Mouse (Mus musculus) adipocyte (in vitro differentiated cells): ENCODE data around the gene Grk4.
A peak's percentile ranks its signal among the peaks of the same experiment; 100 is the strongest.

Experiments used
- DNase-seq: peaks from one replicate; pipeline ENCODE4 v3.0.0-alpha.2; 2016; ENCODE audit warnings: low spot score

The Grk4 gene

GRCm38 (mm10) chr5:34659686-34660590 is at the start of gene Grk4, which contains the start of gene Nop14:
Grk4 (plus strand) TSS chr5:34660379.
Nop14 (minus strand) TSS chr5:34660148.
- DNase-seq, result peak; percentile 100

- DNase-seq, result no peak
Measured at GRCm38 (mm10) chr5:34632996-34633395, 27.2 kb upstream of the Grk4 start.

- no peak for DNase-seq
Measured at GRCm38 (mm10) chr5:34633641-34634040, 26.5 kb upstream of the Grk4 start.

- no peak for DNase-seq
Measured at GRCm38 (mm10) chr5:34634746-34635400, 25.3 kb upstream of the Grk4 start.

GRCm38 (mm10) chr5:34635665-34636192 is 24.4 kb upstream of the Grk4 start:
- DNase-seq, result no peak

GRCm38 (mm10) chr5:34636481-34637287 is 23.5 kb upstream of the Grk4 start, which contains the start of gene Mfsd10:
Mfsd10 (minus strand) TSS chr5:34637212.
- DNase-seq, result peak; percentile 88

- peak; percentile 49 for DNase-seq
Measured at GRCm38 (mm10) chr5:34637591-34638156, 22.5 kb upstream of the Grk4 start.

- no peak for DNase-seq
Measured at GRCm38 (mm10) chr5:34641991-34642390, 18.2 kb upstream of the Grk4 start.

GRCm38 (mm10) chr5:34642932-34643331 is 17.2 kb upstream of the Grk4 start:
- peak; percentile 69 for DNase-seq

GRCm38 (mm10) chr5:34647581-34647980 is 12.6 kb upstream of the Grk4 start:
- DNase-seq, result peak; percentile 67

GRCm38 (mm10) chr5:34652961-34653360 is 7.2 kb upstream of the Grk4 start:
- DNase-seq, result no peak

GRCm38 (mm10) chr5:34654881-34655280 is 5.3 kb upstream of the Grk4 start:
- no peak for DNase-seq

- no peak for DNase-seq
Measured at GRCm38 (mm10) chr5:34657556-34657955, 2.6 kb upstream of the Grk4 start.

- peak; percentile 52 for DNase-seq
Measured at GRCm38 (mm10) chr5:34660591-34661130, 482 bp downstream of the Grk4 start.

GRCm38 (mm10) chr5:34661909-34662308 is 1.7 kb downstream of the Grk4 start:
- DNase-seq, result no peak

GRCm38 (mm10) chr5:34663231-34663630 is 3.1 kb downstream of the Grk4 start:
- no peak for DNase-seq

- DNase-seq, result no peak
Measured at GRCm38 (mm10) chr5:34669493-34669892, 9.3 kb downstream of the Grk4 start.

- DNase-seq, result no peak
Measured at GRCm38 (mm10) chr5:34670280-34670679, 10.1 kb downstream of the Grk4 start.

GRCm38 (mm10) chr5:34689868-34690267 is 29.7 kb downstream of the Grk4 start:
- DNase-seq, result no peak

GRCm38 (mm10) chr5:34692782-34693181 is 32.6 kb downstream of the Grk4 start:
- no peak for DNase-seq

GRCm38 (mm10) chr5:34695521-34695920 is 35.3 kb downstream of the Grk4 start:
- no peak for DNase-seq
